Mouse (Mus musculus) cortical plate, adult 2 months (tissue): ENCODE measurements at regions not wholly inside any gene's neighbourhood (a gene's known extent, or its start where the extent isn't known, plus 50 kb on each side); places are given as distances from the start of the nearest gene placed in this dataset.

Experiments
- CTCF ChIP-seq: fragments of 200-500 bp; IDR thresholded peaks from 2 replicates; pipeline ENCODE4 v1.5.1; 2011; ENCODE audit warnings: mild to moderate bottlenecking, control low read depth, low read length; ENCODE audit not compliant: insufficient read depth; ENCODE audit errors: extremely low read depth
- POLR2A ChIP-seq: fragments of 200-500 bp; IDR thresholded peaks from 2 replicates; pipeline ENCODE4 v1.6.1; 2011; ENCODE audit warnings: mild to moderate bottlenecking, low read length, control low read depth; ENCODE audit not compliant: insufficient read depth; ENCODE audit errors: extremely low read depth

GRCm38 (mm10) chr14:64586860-64587698 is 483.0 kb downstream of the Prss52 start:
- TF ChIP-seq CTCF (no peak), POLR2A (peak; percentile 53; the same call in 1 of the 2 replicates)
